Mouse (Mus musculus): ENCODE measurements around the gene Adam15. TPM values are rescaled to one million over a fixed set of nuclear protein-coding genes. Genes with fewer than 3 reads are reported as not detected.
A peak's percentile ranks its signal among the peaks of the same experiment; 100 is the strongest.

Adam15 gene
- polyA plus RNA-seq, 1 experiment = not detected

- peak within 1 kb of the TSS; percentile 71 for H3K27ac ChIP-seq (ENCODE audit: insufficient read depth, low read depth, low read length)
Measured at GRCm38 (mm10) chr3:89322514-89323165, 27.2 kb downstream of the Adam15 start, which contains the start of gene Efna3. Gene Efna3 (minus strand): TSS chr3:89322965.

GRCm38 (mm10) chr3:89322131-89322500, 27.7 kb downstream of the Adam15 start:
- H3K27ac ChIP-seq (ENCODE audit: insufficient read depth, low read depth, low read length) = peak overlapping the region; percentile 71
- TF ChIP-seq CTCF (IDR thresholded peaks at IDR 0.05; ENCODE audit: insufficient read depth, low read depth, low read length) (no peak), POLR2A (IDR thresholded peaks at IDR 0.05; ENCODE audit: insufficient read depth, low read depth, low read length) (no peak)
- peaks cover 49% of the 10 kb centered on the region for H3K4me1 ChIP-seq (ENCODE audit: control insufficient read depth, insufficient read depth, low read length)
- H3K4me3 ChIP-seq (ENCODE audit: insufficient read depth, low read depth, low read length) = peak overlapping the region; percentile 58
- 2% methylated on average over 14 of the region's 14 CpGs for WGBS

More at GRCm38 (mm10) chr3:89322514-89323165, 27.2 kb downstream of the Adam15 start, which contains the start of gene Efna3:
- Histone ChIP-seq H3K4me1 (ENCODE audit: control insufficient read depth, insufficient read depth, low read length) (peaks cover 43% of the 10 kb centered on the region), H3K4me3 (ENCODE audit: insufficient read depth, low read depth, low read length) (peak within 1 kb of the TSS; percentile 58)
- TF ChIP-seq POLR2A (IDR thresholded peaks at IDR 0.05; ENCODE audit: insufficient read depth, low read depth, low read length) (peak; percentile 84), CTCF (IDR thresholded peaks at IDR 0.05; ENCODE audit: insufficient read depth, low read depth, low read length) (no peak)
- under 1% methylated on average over 53 of the region's 53 CpGs for WGBS

DNA sequence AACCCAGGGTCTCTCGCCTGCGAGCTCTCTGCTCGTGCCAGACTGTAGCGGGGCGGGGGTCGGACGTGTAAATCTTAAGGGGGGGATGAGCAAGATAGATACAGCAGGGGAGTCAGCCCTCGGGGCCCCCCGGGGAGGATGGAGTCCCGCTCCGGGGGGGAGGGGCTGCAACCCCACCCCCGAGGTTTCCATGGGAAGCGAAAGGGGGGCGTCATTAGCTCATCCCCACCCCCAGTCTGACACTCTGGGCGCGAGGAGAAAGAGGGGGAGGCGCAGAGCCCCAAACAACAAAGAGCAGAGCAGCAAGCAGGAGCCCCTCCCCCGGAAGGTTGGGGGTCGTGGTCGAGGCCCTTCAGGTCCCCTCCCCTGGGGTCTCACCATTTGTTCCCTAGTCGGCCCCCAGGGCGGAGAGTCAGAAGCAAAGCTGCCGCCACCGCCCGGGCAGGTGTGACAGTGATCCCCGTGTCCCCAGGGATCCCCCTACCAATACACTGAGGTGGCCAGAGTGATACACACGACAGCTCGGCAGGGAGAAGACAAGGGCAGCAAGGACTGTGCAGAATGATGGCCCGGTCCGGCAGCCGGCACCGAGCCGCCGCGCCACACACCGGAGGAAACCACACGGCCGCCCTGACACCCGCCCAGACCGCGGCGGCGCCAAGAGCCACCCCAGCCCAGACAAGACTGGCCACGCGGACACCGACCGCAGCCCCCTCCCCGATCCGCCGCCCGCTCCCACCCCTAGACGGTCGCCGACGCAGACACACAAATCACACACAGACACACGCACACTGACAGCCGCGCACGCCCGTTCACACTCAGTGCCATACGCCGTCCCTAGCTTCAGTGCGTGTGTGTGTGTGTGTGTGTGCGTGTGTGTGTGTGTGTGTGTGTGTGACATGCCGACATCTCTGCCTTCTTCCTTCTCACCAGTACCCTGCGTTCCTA, 28.3 kb downstream of the Adam15 start:
- TF ChIP-seq POLR2A (IDR thresholded peaks at IDR 0.05; ENCODE audit: insufficient read depth, low read depth, low read length) (0 out of 2 replicates have a peak, but pooled peaks have one; percentile 14), CTCF (IDR thresholded peaks at IDR 0.05; ENCODE audit: insufficient read depth, low read depth, low read length) (no peak)
- H3K4me3 ChIP-seq (ENCODE audit: insufficient read depth, low read depth, low read length) = peak overlapping the region; percentile 58
- under 1% methylated on average over 66 of the region's 66 CpGs for WGBS
- H3K4me1 ChIP-seq (ENCODE audit: control insufficient read depth, insufficient read depth, low read length) = peaks cover 53% of the 10 kb centered on the region
- peak overlapping the region; percentile 71 for H3K27ac ChIP-seq (ENCODE audit: insufficient read depth, low read depth, low read length)

GRCm38 (mm10) chr3:89320581-89321182, 29.1 kb downstream of the Adam15 start:
- H3K27ac ChIP-seq (ENCODE audit: insufficient read depth, low read depth, low read length) = peak overlapping the region; percentile 43
- 1% methylated on average over 40 of the region's 41 CpGs for WGBS

DNA sequence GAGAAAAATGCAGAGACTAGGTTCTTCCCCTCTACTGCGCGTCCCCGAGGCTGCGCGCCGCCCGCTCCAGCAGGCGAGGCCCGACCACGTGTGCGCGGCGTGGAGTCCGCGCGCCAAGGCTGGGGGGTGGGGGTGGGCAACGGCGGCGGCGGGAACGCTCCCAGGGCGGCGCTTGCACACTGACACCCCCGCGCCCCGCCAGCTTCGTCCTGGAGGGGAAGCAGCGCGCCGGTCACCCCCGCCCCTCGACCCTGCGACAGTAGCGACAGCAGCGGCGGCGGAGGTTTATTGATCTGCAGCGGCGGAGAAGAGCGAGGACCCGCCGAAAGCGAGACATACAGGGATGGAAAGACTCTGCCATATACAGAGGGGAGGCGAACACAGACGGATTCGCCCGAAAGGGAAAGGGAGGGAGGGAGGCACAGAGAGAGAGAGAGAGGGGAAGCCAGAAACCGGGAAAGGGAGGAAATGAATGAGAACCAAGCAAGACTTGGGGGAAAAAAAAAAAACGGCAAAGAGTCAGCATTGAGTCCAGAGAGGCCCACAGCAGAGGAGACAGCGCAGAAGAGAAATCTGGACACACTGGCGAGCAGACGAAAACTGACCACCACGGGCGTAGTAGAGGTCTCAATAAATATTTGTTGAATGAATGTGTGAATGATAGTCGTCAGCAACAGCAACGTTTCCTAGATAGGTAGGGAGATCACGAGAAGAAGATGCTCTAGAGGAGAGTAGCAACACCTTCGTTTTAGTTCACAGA, 30.0 kb downstream of the Adam15 start:
- 2% methylated on average over 58 of the region's 58 CpGs for WGBS
- TF ChIP-seq CTCF (IDR thresholded peaks at IDR 0.05; ENCODE audit: insufficient read depth, low read depth, low read length) (no peak), POLR2A (IDR thresholded peaks at IDR 0.05; ENCODE audit: insufficient read depth, low read depth, low read length) (no peak)
- H3K4me3 ChIP-seq (ENCODE audit: insufficient read depth, low read depth, low read length) = peak overlapping the region; percentile 58

More at GRCm38 (mm10) chr3:89320581-89321182, 29.1 kb downstream of the Adam15 start:
- Histone ChIP-seq H3K4me1 (ENCODE audit: control insufficient read depth, insufficient read depth, low read length) (peaks cover 61% of the 10 kb centered on the region), H3K4me3 (ENCODE audit: insufficient read depth, low read depth, low read length) (peak overlapping the region; percentile 58)
- TF ChIP-seq POLR2A (IDR thresholded peaks at IDR 0.05; ENCODE audit: insufficient read depth, low read depth, low read length) = no peak; the same call in 1 of the 2 replicates
- no peak for TF ChIP-seq CTCF (IDR thresholded peaks at IDR 0.05; ENCODE audit: insufficient read depth, low read depth, low read length)

GRCm38 (mm10) chr3:89318971-89319590, 30.7 kb downstream of the Adam15 start:
- H3K27ac ChIP-seq (ENCODE audit: insufficient read depth, low read depth, low read length) = no peak overlapping the region
- peak overlapping the region; percentile 58 for H3K4me3 ChIP-seq (ENCODE audit: insufficient read depth, low read depth, low read length)
- H3K4me1 ChIP-seq (ENCODE audit: control insufficient read depth, insufficient read depth, low read length) = peaks cover 70% of the 10 kb centered on the region
- TF ChIP-seq CTCF (IDR thresholded peaks at IDR 0.05; ENCODE audit: insufficient read depth, low read depth, low read length) (no peak), POLR2A (IDR thresholded peaks at IDR 0.05; ENCODE audit: insufficient read depth, low read depth, low read length) (no peak)
- 18% methylated on average over 21 of the region's 21 CpGs for WGBS

More for the DNA sequence above, 30.0 kb downstream of the Adam15 start:
- H3K27ac ChIP-seq (ENCODE audit: insufficient read depth, low read depth, low read length) = 0 out of 2 replicates have a peak overlapping the region, but pooled peaks have one; percentile 36
- H3K4me1 ChIP-seq (ENCODE audit: control insufficient read depth, insufficient read depth, low read length) = peaks cover 69% of the 10 kb centered on the region

- no peak for TF ChIP-seq CTCF (IDR thresholded peaks at IDR 0.05; ENCODE audit: insufficient read depth, low read depth, low read length)
- no peak for TF ChIP-seq POLR2A (IDR thresholded peaks at IDR 0.05; ENCODE audit: insufficient read depth, low read depth, low read length)
- Histone ChIP-seq H3K4me1 (ENCODE audit: control insufficient read depth, insufficient read depth, low read length) (peaks cover 70% of the 10 kb centered on the region), H3K27ac (ENCODE audit: insufficient read depth, low read depth, low read length) (no peak overlapping the region; the same call in 1 of the 2 replicates), H3K4me3 (ENCODE audit: insufficient read depth, low read depth, low read length) (no peak overlapping the region)
- 76% methylated on average over 8 of the region's 8 CpGs for WGBS
Measured at GRCm38 (mm10) chr3:89318316-89318715, 31.5 kb downstream of the Adam15 start.

Data from olfactory bulb, adult 2 months (tissue).